Mouse (Mus musculus) thymus, adult 2 months (tissue): ENCODE results near the gene Gpc1.

Source experiments
- CTCF ChIP-seq: fragments of 200-500 bp; IDR thresholded peaks from 2 replicates; pipeline ENCODE4 v1.5.1; 2012; ENCODE audit warnings: mild to moderate bottlenecking, control low read depth, low read length, moderate library complexity, borderline replicate concordance; ENCODE audit not compliant: control insufficient read depth, poor library complexity, insufficient read depth; ENCODE audit errors: extremely low read depth
- POLR2A ChIP-seq: fragments of 200-500 bp; IDR thresholded peaks from 2 replicates; pipeline ENCODE4 v1.6.1; 2012; ENCODE audit warnings: mild to moderate bottlenecking, low read length, control low read depth, moderate library complexity; ENCODE audit not compliant: control insufficient read depth, poor library complexity, insufficient read depth; ENCODE audit errors: extremely low read depth

DNA sequence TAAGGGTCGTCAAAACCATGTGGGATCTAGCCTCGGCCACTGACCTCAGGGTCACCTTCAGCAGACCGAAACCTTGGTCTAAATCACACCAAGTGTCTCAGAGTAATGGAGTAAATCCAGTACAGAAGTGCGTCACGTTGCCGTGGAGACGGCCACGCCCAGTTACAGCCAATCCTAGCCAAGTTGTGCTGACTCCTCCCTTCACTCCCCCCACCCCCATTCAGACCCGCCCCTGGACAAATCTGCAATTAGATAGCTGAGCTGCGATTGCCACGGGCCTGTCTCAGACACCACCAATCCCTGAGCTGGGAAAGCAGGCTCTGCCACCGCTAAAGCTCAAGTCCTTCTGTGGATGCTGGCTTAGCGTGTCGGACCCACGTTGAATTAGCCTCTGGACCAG is 71.3 kb downstream of the Gpc1 start, which contains the start of gene Ankmy1:
- TF ChIP-seq CTCF (no peak), POLR2A (no peak)
